Mouse (Mus musculus) liver, embryonic 14.5 days (tissue): ENCODE results near the gene Dcaf12. TPM values are rescaled to one million over a fixed set of nuclear protein-coding genes. Genes with fewer than 3 reads are reported as not detected.
A peak's percentile ranks its signal among the peaks of the same experiment; 100 is the strongest.

Experiments used
- ATAC-seq: fragments of 200-750 bp; cut with Nextera tagmentation; 2 replicates; pipeline ENCODE4 v1.8.0; 2017; ENCODE audit warnings: moderate number of reproducible peaks, mild to moderate bottlenecking, moderate library complexity; ENCODE audit not compliant: insufficient read depth
- DNase-seq, 3 experiments: peaks; one replicate each; pipeline ENCODE4 v3.0.0-alpha.2; 2012 to 2013; ENCODE audit warnings: low read depth in 3 of 3, low spot score in 3 of 3
- H3K27ac ChIP-seq: fragments of 300-500 bp; sonication (generic); 2 replicates; pipeline ENCODE4 v1.5.1; 2014; ENCODE audit warnings: moderate library complexity, mild to moderate bottlenecking, control low read depth, inconsistent platforms
- H3K27me3 ChIP-seq: fragments of 300-500 bp; sonication (generic); 2 replicates; pipeline ENCODE4 v1.6.1; 2014; ENCODE audit warnings: mild to moderate bottlenecking, low read length, moderate library complexity; ENCODE audit not compliant: control insufficient read depth, insufficient read depth
- H3K36me3 ChIP-seq: fragments of 300-500 bp; sonication (generic); replicated peaks from 2 replicates; pipeline ENCODE4 v1.6.1; 2014; ENCODE audit warnings: low read depth; ENCODE audit not compliant: control insufficient read depth, insufficient read depth
- H3K4me1 ChIP-seq, 2 experiments: fragments of 200-500 bp in 1 of 2; fragments of 300-500 bp in 1 of 2; sonication (generic) in 1 of 2; replicated peaks; 2 replicates each; pipeline ENCODE4 v1.6.1; 2012 to 2014; ENCODE audit warnings: antibody characterized with exemption in 1 of 2, inconsistent platforms in 1 of 2, low read length in 1 of 2; ENCODE audit not compliant: control insufficient read depth in 2 of 2, insufficient read depth in 2 of 2
- H3K4me2 ChIP-seq: fragments of 300-500 bp; sonication (generic); 2 replicates; pipeline ENCODE4 v1.6.1; 2014; ENCODE audit warnings: low read depth, mild to moderate bottlenecking, control low read depth, moderate library complexity
- H3K4me3 ChIP-seq, 2 experiments: fragments of 200-500 bp in 1 of 2; fragments of 300-500 bp in 1 of 2; sonication (generic) in 1 of 2; 2 replicates each; pipeline ENCODE4 v1.5.1; 2012 to 2014; ENCODE audit warnings: low read depth in 2 of 2, low read length in 2 of 2, mild to moderate bottlenecking in 2 of 2, control low read depth in 1 of 2, inconsistent platforms in 1 of 2, moderate library complexity in 1 of 2; ENCODE audit not compliant: insufficient read depth in 1 of 2
- H3K9ac ChIP-seq: fragments of 300-500 bp; sonication (generic); replicated peaks from 2 replicates; pipeline ENCODE4 v1.6.1; 2014; ENCODE audit warnings: mild to moderate bottlenecking, control low read depth, moderate library complexity
- H3K9me3 ChIP-seq: fragments of 300-500 bp; sonication (generic); 2 replicates; pipeline ENCODE4 v1.6.1; 2016; ENCODE audit warnings: low read length, mixed read lengths; ENCODE audit not compliant: control insufficient read depth
- CTCF ChIP-seq: IDR thresholded peaks from 2 replicates; pipeline ENCODE4 v1.5.1; 2016; ENCODE audit warnings: antibody characterized with exemption, low read depth, control low read depth
- EP300 ChIP-seq: IDR thresholded peaks from 2 replicates; pipeline ENCODE4 v1.6.1; 2016; ENCODE audit warnings: antibody characterized with exemption, low read depth
- WGBS: fragments of 180-500 bp; shearing (Covaris S2); extraction: QIAGEN DNeasy Blood & Tissue Kit; methylation state at CpG from one replicate; pipeline ENCODE4 v1.1.7; 2014; ENCODE audit not compliant: insufficient replicate concordance; 5-methylcytosine and 5-hydroxymethylcytosine counted together
- polyA plus RNA-seq, 2 experiments: library from polyadenylated mRNA; depleted of rRNA in 1 of 2; stranded (reverse) in 1 of 2; unstranded in 1 of 2; fragments of >200 nt; fragmentation: Nextera tagmentation in 1 of 2; extraction: Ambion mirVana in 1 of 2; gene quantifications; 2 replicates each; pipeline versions ENCODE4 v1.2.1 to v1.2.3; 2012 to 2014

Gene Dcaf12
- polyA plus RNA-seq (2012; rRNA removed) (26.2 and 30.8 TPM in 2 replicates), polyA plus RNA-seq (2014; fragmentation: Nextera tagmentation; extraction: Ambion mirVana) (47.3 and 52.4 TPM in 2 replicates)

DNA sequence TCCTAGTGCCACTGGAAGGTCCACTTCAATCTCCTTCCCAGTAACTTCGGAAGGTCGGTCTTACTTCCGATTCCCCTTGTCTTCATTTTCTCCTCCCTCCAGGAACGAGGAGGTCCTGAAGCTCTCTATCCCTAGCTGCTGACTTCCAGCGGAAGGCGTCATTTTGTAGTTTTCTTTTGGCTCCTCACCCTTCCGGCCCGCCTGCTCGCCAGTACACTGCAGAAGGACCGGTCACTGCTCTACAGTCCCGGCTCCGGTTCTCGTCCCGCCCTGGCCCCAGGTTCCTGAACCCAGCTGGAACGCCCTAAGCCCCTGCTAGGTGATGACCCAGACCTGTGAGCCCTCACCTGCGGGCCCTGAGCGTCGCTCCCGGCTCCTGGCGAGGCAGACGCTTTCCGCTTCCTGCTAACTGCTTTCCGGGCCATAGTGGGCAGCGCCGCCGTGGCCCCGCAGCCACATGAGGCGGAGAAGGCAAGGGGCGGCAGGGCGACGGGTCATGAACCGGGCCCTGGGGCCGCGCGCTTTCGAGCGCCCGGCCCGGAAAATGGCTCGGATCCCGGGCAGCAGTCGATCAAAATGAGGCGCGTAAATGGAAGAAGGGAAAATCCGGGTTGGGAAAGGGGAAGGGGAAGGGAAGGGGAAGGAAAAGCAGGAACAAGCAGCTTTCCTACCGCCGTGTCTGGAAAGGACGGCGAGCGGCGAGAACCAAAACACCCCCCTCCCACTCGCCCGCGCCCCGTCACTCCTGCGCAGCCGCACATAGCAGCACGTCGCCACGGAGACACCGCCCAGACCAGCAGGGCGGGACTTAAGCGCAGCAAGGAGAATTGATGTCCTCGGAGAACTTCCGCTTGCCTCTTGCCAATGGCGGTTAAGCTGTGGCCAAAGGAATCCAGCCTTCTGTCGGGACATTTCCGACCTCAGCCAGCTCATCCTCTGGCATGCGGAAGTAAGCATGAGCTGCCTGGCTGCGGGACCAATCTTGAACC, at the start of gene Dcaf12:
TSS of gene Dcaf12 (minus strand) at position 749 of the 989 bp plus-strand sequence.
- DNase-seq: peak; percentile 83 to 89 (median 89)

DNA sequence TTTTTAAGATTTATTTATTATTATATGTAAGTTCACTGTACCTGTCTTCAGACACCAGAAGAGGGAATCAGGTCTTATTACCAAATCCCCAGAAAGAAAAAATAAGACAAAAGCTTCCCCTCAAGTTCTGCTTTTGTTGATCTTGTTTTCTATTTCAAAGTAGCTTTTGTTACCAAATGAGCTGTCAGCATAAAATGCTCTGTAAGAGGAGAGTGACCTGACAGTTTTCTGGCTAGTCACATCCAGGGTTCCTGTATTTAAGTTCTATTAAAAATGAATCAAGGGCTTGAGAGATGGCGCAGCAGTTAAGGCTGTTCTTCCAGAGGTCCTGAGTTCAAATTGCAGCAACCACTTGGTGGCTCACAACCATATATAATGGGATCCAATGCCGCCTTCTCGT, 46.4 kb upstream of the Dcaf12 start:
- Histone ChIP-seq H3K27me3 (no peaks in the 10 kb centered on the region), H3K4me1 (no peaks in the 10 kb centered on the region; a peak in 1 of 4 replicates), H3K4me3 (no peak overlapping the region), H3K9ac (no peak overlapping the region), H3K27ac (no peak overlapping the region), H3K36me3 (no peaks in the 10 kb centered on the region), H3K9me3 (no peaks in the 10 kb centered on the region), H3K4me2 (no peak overlapping the region)
- ATAC-seq: no peak
- WGBS: 91% methylated on average over 3 of the region's 3 CpGs
- no peak for TF ChIP-seq EP300
- no peak for TF ChIP-seq CTCF
- DNase-seq: no peak

More for the DNA sequence above, at the start of gene Dcaf12:
- H3K4me3 ChIP-seq: peak within 1 kb of the TSS; percentile 72 to 92
- peaks cover 39% of the 10 kb centered on the region for H3K36me3 ChIP-seq
- no peaks in the 10 kb centered on the region for H3K27me3 ChIP-seq
- peaks cover 22 to 24% of the 10 kb centered on the region in 2 experiments for H3K4me1 ChIP-seq
- WGBS: under 1% methylated on average over 70 of the region's 70 CpGs
- ATAC-seq: peak; percentile 92
- H3K9me3 ChIP-seq: no peaks in the 10 kb centered on the region
- peak within 1 kb of the TSS; percentile 90 for H3K4me2 ChIP-seq
- H3K9ac ChIP-seq: peak within 1 kb of the TSS; percentile 99
- TF ChIP-seq CTCF: no peak
- peak; percentile 25; the same call in 1 of the 2 replicates for TF ChIP-seq EP300
- H3K27ac ChIP-seq: peak within 1 kb of the TSS; percentile 94

GRCm38 (mm10) chr4:41359358-41359757, 44.7 kb upstream of the Dcaf12 start:
- H3K27ac ChIP-seq: no peak overlapping the region
- no peaks in the 10 kb centered on the region for H3K9me3 ChIP-seq
- DNase-seq (no peak), ATAC-seq (no peak)
- H3K4me3 ChIP-seq: no peak overlapping the region
- 79% methylated on average over 7 of the region's 7 CpGs for WGBS
- TF ChIP-seq EP300 (no peak), CTCF (no peak)
- H3K4me2 ChIP-seq: no peak overlapping the region
- no peaks in the 10 kb centered on the region for H3K36me3 ChIP-seq
- no peaks in the 10 kb centered on the region for H3K4me1 ChIP-seq
- H3K27me3 ChIP-seq: no peaks in the 10 kb centered on the region
- H3K9ac ChIP-seq: no peak overlapping the region

DNA sequence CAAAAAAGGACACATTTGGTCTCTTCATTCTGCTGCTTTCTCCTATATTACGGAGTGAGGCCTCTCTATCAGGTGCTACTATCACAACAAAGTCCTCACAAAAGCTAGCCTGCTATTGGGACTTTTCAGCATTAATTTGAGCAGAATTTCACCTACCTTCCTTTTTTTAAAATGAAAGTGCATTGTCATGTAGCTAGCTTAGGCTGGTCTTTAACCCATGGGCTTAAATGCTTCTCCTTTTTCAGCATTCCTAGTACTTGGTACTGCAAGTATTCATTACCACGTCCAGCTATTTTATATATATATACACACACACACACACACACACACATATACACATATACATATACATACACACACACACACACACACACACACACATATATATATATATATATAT, 44.0 kb upstream of the Dcaf12 start:
- Histone ChIP-seq H3K4me2 (no peak overlapping the region), H3K27ac (no peak overlapping the region), H3K9me3 (no peaks in the 10 kb centered on the region), H3K4me3 (no peak overlapping the region), H3K27me3 (no peaks in the 10 kb centered on the region), H3K9ac (no peak overlapping the region), H3K4me1 (no peaks in the 10 kb centered on the region), H3K36me3 (no peaks in the 10 kb centered on the region)
- 63% methylated on average over 2 of the region's 2 CpGs for WGBS
- DNase-seq (no peak), ATAC-seq (no peak)
- TF ChIP-seq EP300 (no peak), CTCF (no peak)

DNA sequence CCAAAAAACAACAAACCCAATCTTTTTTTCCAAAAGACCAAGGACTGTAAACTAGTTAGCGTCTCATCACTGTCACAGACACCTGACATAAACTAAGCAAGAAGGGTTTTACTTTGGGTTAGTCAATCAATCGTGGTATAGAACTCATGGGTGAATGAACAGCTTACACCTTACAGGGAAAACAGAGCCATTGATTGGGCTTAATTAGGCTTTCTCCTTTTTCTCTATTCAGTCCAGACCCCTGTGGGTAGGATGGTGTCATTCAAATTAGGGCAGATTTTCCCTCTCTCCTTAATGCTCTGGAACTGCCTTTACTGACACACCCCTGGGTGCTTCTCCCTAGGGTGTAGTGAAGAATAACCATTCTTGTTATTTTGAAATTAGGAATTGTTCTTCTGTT, 42.5 kb upstream of the Dcaf12 start:
- TF ChIP-seq EP300 (no peak), CTCF (no peak)
- H3K9ac ChIP-seq: no peak overlapping the region
- 80% methylated on average over 2 of the region's 2 CpGs for WGBS
- H3K4me2 ChIP-seq: no peak overlapping the region
- no peaks in the 10 kb centered on the region for H3K36me3 ChIP-seq
- ATAC-seq (no peak), DNase-seq (no peak)
- H3K27ac ChIP-seq: no peak overlapping the region
- no peaks in the 10 kb centered on the region for H3K27me3 ChIP-seq
- H3K4me1 ChIP-seq: peaks cover 7 to 10% of the 10 kb centered on the region in 2 experiments
- H3K4me3 ChIP-seq: no peak overlapping the region
- H3K9me3 ChIP-seq: no peaks in the 10 kb centered on the region
